Mouse (Mus musculus): ENCODE data around the gene Slc9c1. TPM values are rescaled to one million over a fixed set of nuclear protein-coding genes. Genes with fewer than 3 reads are reported as not detected.

Gene Slc9c1
- polyA plus RNA-seq, 1 experiment: not detected

- no peak overlapping the region for H3K9ac ChIP-seq (ENCODE audit: low read depth, poor library complexity, severe bottlenecking)
- H3K4me1 ChIP-seq (ENCODE audit: control insufficient read depth, insufficient read depth, low read length): no peaks in the 10 kb centered on the region
- no peak overlapping the region for H3K4me3 ChIP-seq (ENCODE audit: low read depth, low read length)
- H3K27me3 ChIP-seq (ENCODE audit: control insufficient read depth, insufficient read depth, low read length, poor library complexity, severe bottlenecking): no peaks in the 10 kb centered on the region
- TF ChIP-seq EP300 (IDR thresholded peaks at IDR 0.05; ENCODE audit: insufficient read depth, low read depth, low read length): no peak
- TF ChIP-seq CTCF (IDR thresholded peaks at IDR 0.05; ENCODE audit: low read depth, low read length): no peak
- TF ChIP-seq POLR2A (IDR thresholded peaks at IDR 0.05; ENCODE audit: insufficient read depth, low read length): no peak
- no peak overlapping the region for H3K27ac ChIP-seq (ENCODE audit: insufficient read depth, low read length)
- H3K36me3 ChIP-seq (ENCODE audit: control insufficient read depth, insufficient read depth, low read length, poor library complexity, severe bottlenecking): no peaks in the 10 kb centered on the region
- no peaks in the 10 kb centered on the region for H3K9me3 ChIP-seq (replicated peaks; ENCODE audit: control insufficient read depth, insufficient read depth, low read length, poor library complexity, severe bottlenecking)
Measured at GRCm38 (mm10) chr16:45542108-45542507, 7.0 kb downstream of the Slc9c1 start.

- Histone ChIP-seq H3K4me3 (ENCODE audit: low read depth, low read length) (no peak overlapping the region), H3K27ac (ENCODE audit: insufficient read depth, low read length) (no peak overlapping the region), H3K9ac (ENCODE audit: low read depth, poor library complexity, severe bottlenecking) (no peak overlapping the region), H3K4me1 (ENCODE audit: control insufficient read depth, insufficient read depth, low read length) (no peaks in the 10 kb centered on the region), H3K36me3 (ENCODE audit: control insufficient read depth, insufficient read depth, low read length, poor library complexity, severe bottlenecking) (no peaks in the 10 kb centered on the region), H3K27me3 (ENCODE audit: control insufficient read depth, insufficient read depth, low read length, poor library complexity, severe bottlenecking) (no peaks in the 10 kb centered on the region), H3K9me3 (replicated peaks; ENCODE audit: control insufficient read depth, insufficient read depth, low read length, poor library complexity, severe bottlenecking) (no peaks in the 10 kb centered on the region)
- TF ChIP-seq EP300 (IDR thresholded peaks at IDR 0.05; ENCODE audit: insufficient read depth, low read depth, low read length) (no peak), POLR2A (IDR thresholded peaks at IDR 0.05; ENCODE audit: insufficient read depth, low read length) (no peak), CTCF (IDR thresholded peaks at IDR 0.05; ENCODE audit: low read depth, low read length) (no peak)
Measured at GRCm38 (mm10) chr16:45544341-45544740, 9.2 kb downstream of the Slc9c1 start.

GRCm38 (mm10) chr16:45547982-45548381, 12.9 kb downstream of the Slc9c1 start:
- Histone ChIP-seq H3K9me3 (replicated peaks; ENCODE audit: control insufficient read depth, insufficient read depth, low read length, poor library complexity, severe bottlenecking) (no peaks in the 10 kb centered on the region), H3K27ac (ENCODE audit: insufficient read depth, low read length) (no peak overlapping the region), H3K36me3 (ENCODE audit: control insufficient read depth, insufficient read depth, low read length, poor library complexity, severe bottlenecking) (no peaks in the 10 kb centered on the region), H3K4me1 (ENCODE audit: control insufficient read depth, insufficient read depth, low read length) (no peaks in the 10 kb centered on the region), H3K4me3 (ENCODE audit: low read depth, low read length) (no peak overlapping the region), H3K27me3 (ENCODE audit: control insufficient read depth, insufficient read depth, low read length, poor library complexity, severe bottlenecking) (no peaks in the 10 kb centered on the region), H3K9ac (ENCODE audit: low read depth, poor library complexity, severe bottlenecking) (no peak overlapping the region)
- TF ChIP-seq POLR2A (IDR thresholded peaks at IDR 0.05; ENCODE audit: insufficient read depth, low read length) (no peak), EP300 (IDR thresholded peaks at IDR 0.05; ENCODE audit: insufficient read depth, low read depth, low read length) (no peak)

GRCm38 (mm10) chr16:45551579-45551978, 16.5 kb downstream of the Slc9c1 start:
- Histone ChIP-seq H3K27me3 (ENCODE audit: control insufficient read depth, insufficient read depth, low read length, poor library complexity, severe bottlenecking) (no peaks in the 10 kb centered on the region), H3K4me3 (ENCODE audit: low read depth, low read length) (no peak overlapping the region)

GRCm38 (mm10) chr16:45561747-45562146, 26.6 kb downstream of the Slc9c1 start:
- no peak overlapping the region for H3K27ac ChIP-seq (ENCODE audit: insufficient read depth, low read length)
- H3K4me1 ChIP-seq (ENCODE audit: control insufficient read depth, insufficient read depth, low read length): no peaks in the 10 kb centered on the region
- TF ChIP-seq CTCF (IDR thresholded peaks at IDR 0.05; ENCODE audit: low read depth, low read length): no peak
- no peak for TF ChIP-seq EP300 (IDR thresholded peaks at IDR 0.05; ENCODE audit: insufficient read depth, low read depth, low read length)
- no peak for TF ChIP-seq POLR2A (IDR thresholded peaks at IDR 0.05; ENCODE audit: insufficient read depth, low read length)

More at GRCm38 (mm10) chr16:45551579-45551978, 16.5 kb downstream of the Slc9c1 start:
- H3K27ac ChIP-seq (ENCODE audit: insufficient read depth, low read length): no peak overlapping the region
- no peak overlapping the region for H3K9ac ChIP-seq (ENCODE audit: low read depth, poor library complexity, severe bottlenecking)
- H3K9me3 ChIP-seq (replicated peaks; ENCODE audit: control insufficient read depth, insufficient read depth, low read length, poor library complexity, severe bottlenecking): no peaks in the 10 kb centered on the region
- no peaks in the 10 kb centered on the region for H3K4me1 ChIP-seq (ENCODE audit: control insufficient read depth, insufficient read depth, low read length)
- H3K36me3 ChIP-seq (ENCODE audit: control insufficient read depth, insufficient read depth, low read length, poor library complexity, severe bottlenecking): no peaks in the 10 kb centered on the region
- no peak for TF ChIP-seq EP300 (IDR thresholded peaks at IDR 0.05; ENCODE audit: insufficient read depth, low read depth, low read length)
- TF ChIP-seq POLR2A (IDR thresholded peaks at IDR 0.05; ENCODE audit: insufficient read depth, low read length): no peak
- no peak for TF ChIP-seq CTCF (IDR thresholded peaks at IDR 0.05; ENCODE audit: low read depth, low read length)

GRCm38 (mm10) chr16:45572307-45572706, 37.2 kb downstream of the Slc9c1 start:
- Histone ChIP-seq H3K4me1 (ENCODE audit: control insufficient read depth, insufficient read depth, low read length) (no peaks in the 10 kb centered on the region), H3K36me3 (ENCODE audit: control insufficient read depth, insufficient read depth, low read length, poor library complexity, severe bottlenecking) (no peaks in the 10 kb centered on the region), H3K27ac (ENCODE audit: insufficient read depth, low read length) (no peak overlapping the region), H3K9me3 (replicated peaks; ENCODE audit: control insufficient read depth, insufficient read depth, low read length, poor library complexity, severe bottlenecking) (no peaks in the 10 kb centered on the region), H3K9ac (ENCODE audit: low read depth, poor library complexity, severe bottlenecking) (no peak overlapping the region), H3K27me3 (ENCODE audit: control insufficient read depth, insufficient read depth, low read length, poor library complexity, severe bottlenecking) (no peaks in the 10 kb centered on the region), H3K4me3 (ENCODE audit: low read depth, low read length) (no peak overlapping the region)
- TF ChIP-seq POLR2A (IDR thresholded peaks at IDR 0.05; ENCODE audit: insufficient read depth, low read length) (no peak), EP300 (IDR thresholded peaks at IDR 0.05; ENCODE audit: insufficient read depth, low read depth, low read length) (no peak), CTCF (IDR thresholded peaks at IDR 0.05; ENCODE audit: low read depth, low read length) (no peak)

More at GRCm38 (mm10) chr16:45561747-45562146, 26.6 kb downstream of the Slc9c1 start:
- Histone ChIP-seq H3K9ac (ENCODE audit: low read depth, poor library complexity, severe bottlenecking) (no peak overlapping the region), H3K36me3 (ENCODE audit: control insufficient read depth, insufficient read depth, low read length, poor library complexity, severe bottlenecking) (no peaks in the 10 kb centered on the region), H3K4me3 (ENCODE audit: low read depth, low read length) (no peak overlapping the region), H3K9me3 (replicated peaks; ENCODE audit: control insufficient read depth, insufficient read depth, low read length, poor library complexity, severe bottlenecking) (no peaks in the 10 kb centered on the region), H3K27me3 (ENCODE audit: control insufficient read depth, insufficient read depth, low read length, poor library complexity, severe bottlenecking) (no peaks in the 10 kb centered on the region)

All from ES-Bruce4 (cell line).